ENCODE assay signal across 16 mouse cellular contexts in the genomic region with DNA sequence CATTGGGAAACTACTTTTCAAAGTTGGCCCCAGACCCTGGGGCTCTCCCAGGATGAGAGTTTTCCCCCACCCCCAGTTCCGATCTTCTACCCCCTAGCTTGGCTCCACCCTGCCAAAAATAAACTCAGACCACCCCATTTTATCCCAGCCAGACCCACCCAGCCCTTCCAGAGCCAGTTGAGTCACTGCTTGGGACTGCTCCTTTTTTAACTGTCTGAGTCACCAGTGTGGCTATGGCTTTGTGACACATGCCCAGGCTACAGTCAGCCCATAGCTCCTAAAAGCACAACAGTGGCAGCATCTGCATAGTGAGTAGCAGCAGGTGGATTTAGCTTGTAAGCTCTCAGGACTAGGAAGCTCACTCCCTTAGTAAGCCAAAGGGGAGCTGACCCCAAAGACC. TPM values are rescaled to one million over a fixed set of nuclear protein-coding genes. Genes with fewer than 3 reads are reported as not detected.
DNase-seq lines count a peak whose midpoint lies in the region; ATAC-seq lines count a peak whose summit lies in the region.
"Had no signal": no experiment of that assay in that cellular context is flagged by ENCODE, and none has a peak within 500 bp of the region (broad histone marks: within the 10 kb centered on the region; RNA-seq: fewer than 3 reads in every experiment).

No protein-coding gene starts in this region.

- H3K9ac ChIP-seq in intestine, embryonic 14.5 days (ENCODE audit: low read length) = no peak overlapping the region
- no peak overlapping the region for H3K9ac ChIP-seq in intestine, embryonic 16.5 days (ENCODE audit: low read depth, low read length)
- H3K9ac ChIP-seq: liver, postnatal 0 days had no signal

- no peak overlapping the region for H3K4me2 ChIP-seq in intestine, embryonic 14.5 days (ENCODE audit: low read length)
- no peak overlapping the region for H3K4me2 ChIP-seq in intestine, embryonic 16.5 days (ENCODE audit: low read depth, low read length)

- WGBS in intestine, embryonic 14.5 days = 72% methylated on average over 1 of the region's 1 CpGs
- 55% methylated on average over 1 of the region's 1 CpGs for WGBS in intestine, embryonic 16.5 days

- DNase-seq in adrenal gland, postnatal 36 days = peak; percentile 30 to 45
- no peak for DNase-seq in adrenal gland, adult 18-20 months (ENCODE audit: low spot score in 2 of 2)
- no peak for DNase-seq in intestine, embryonic 14.5 days (ENCODE audit: low spot score)
- DNase-seq in 3134 (ENCODE audit: extremely low read depth, insufficient read length, low spot score) = peak; percentile 68
- no peak for DNase-seq in embryo, embryonic 9.5 days (ENCODE audit: extremely low spot score)
- no peak for DNase-seq in spleen, postnatal 36 days (ENCODE audit: low spot score in 2 of 2)
- DNase-seq: kidney, adult 2 months; liver, postnatal 0 days; thymus, postnatal 4 days had no signal

- H3K27me3 ChIP-seq in intestine, embryonic 14.5 days (replicated peaks; ENCODE audit: control insufficient read depth, insufficient read depth, low read length) = no peaks in the 10 kb centered on the region
- H3K27me3 ChIP-seq in intestine, embryonic 16.5 days (replicated peaks; ENCODE audit: control insufficient read depth, insufficient read depth, low read length) = no peaks in the 10 kb centered on the region

- peaks cover 70% of the 10 kb centered on the region for H3K4me1 ChIP-seq in intestine, embryonic 14.5 days (replicated peaks; ENCODE audit: control insufficient read depth, insufficient read depth, low read length)
- H3K4me1 ChIP-seq in intestine, embryonic 16.5 days (ENCODE audit: control insufficient read depth, insufficient read depth, low read length) = peaks cover 60% of the 10 kb centered on the region
- H3K4me1 ChIP-seq in brown adipose tissue, adult 24 weeks (ENCODE audit: control insufficient read depth, insufficient read depth, insufficient read length, low read length) = peaks cover 5% of the 10 kb centered on the region

- H3K4me3 ChIP-seq in intestine, embryonic 14.5 days (ENCODE audit: low read depth, low read length) = no peak overlapping the region
- H3K4me3 ChIP-seq in intestine, embryonic 16.5 days (ENCODE audit: low read length) = no peak overlapping the region
- H3K4me3 ChIP-seq in brown adipose tissue, adult 24 weeks (ENCODE audit: insufficient read depth, low read depth, low read length) = no peak overlapping the region
- H3K4me3 ChIP-seq: hindbrain, embryonic 10.5 days; megakaryocyte, embryonic 14.5 days had no signal

- no peaks in the 10 kb centered on the region for H3K9me3 ChIP-seq in intestine, embryonic 14.5 days (ENCODE audit: control insufficient read depth, low read length)
- no peaks in the 10 kb centered on the region for H3K9me3 ChIP-seq in intestine, embryonic 16.5 days (ENCODE audit: control insufficient read depth, low read length)
- H3K9me3 ChIP-seq: hindbrain, embryonic 10.5 days had no signal

- H3K36me3 ChIP-seq in intestine, embryonic 14.5 days (ENCODE audit: control insufficient read depth, insufficient read depth, low read length) = peaks cover 4% of the 10 kb centered on the region; the same call in 1 of the 2 replicates
- H3K36me3 ChIP-seq in intestine, embryonic 16.5 days (ENCODE audit: control insufficient read depth, insufficient read depth, low read length) = no peaks in the 10 kb centered on the region
- H3K36me3 ChIP-seq: hindbrain, embryonic 10.5 days had no signal

- ATAC-seq in intestine, embryonic 14.5 days (replicated peaks; ENCODE audit: low FRiP score, low TSS enrichment, low read depth) = no peak
- no peak for ATAC-seq in intestine, embryonic 16.5 days
- ATAC-seq: liver, postnatal 0 days had no signal

- H3K27ac ChIP-seq in intestine, embryonic 14.5 days (ENCODE audit: low read depth) = peak overlapping the region; percentile 71; the same call in 1 of the 2 replicates
- no peak overlapping the region; the same call in 1 of the 2 replicates for H3K27ac ChIP-seq in intestine, embryonic 16.5 days (ENCODE audit: low read length)
- peak overlapping the region; percentile 28; the same call in 1 of the 2 replicates for H3K27ac ChIP-seq in brown adipose tissue, adult 24 weeks (replicated peaks; ENCODE audit: low read depth, low read length)
- H3K27ac ChIP-seq: hindbrain, embryonic 10.5 days; stomach, postnatal 0 days had no signal

RNA-seq across cellular contexts. Expression of a gene that starts 8.3 kb away (rescaled TPM):
- total RNA-seq in adrenal gland, postnatal 36 days (2021) = 10 to 100 TPM in 1 of 2 experiments, 1 to 10 TPM in 1; 9.7 to 12.0 TPM
- total RNA-seq in adrenal gland, adult 18-20 months (2021) = 10 to 100 TPM in 1 of 2 experiments, 1 to 10 TPM in 1; 7.3 to 19.1 TPM
- 17.6 and 21.0 TPM in 2 replicates for polyA plus RNA-seq in intestine, embryonic 14.5 days (2014; fragmentation: Nextera tagmentation; extraction: Ambion mirVana)
- polyA plus RNA-seq in intestine, embryonic 16.5 days (2015; fragmentation: Nextera tagmentation; extraction: Ambion mirVana) = 17.4 and 18.2 TPM in 2 replicates
- polyA plus RNA-seq in brown adipose tissue, adult 24 weeks (2012; ENCODE audit: insufficient read depth, insufficient read length, missing spikeins) = 21.4 and 26.0 TPM in 2 replicates

RNA-seq across cellular contexts. Expression of a gene that starts 8.6 kb away (rescaled TPM):
- 1 to 10 TPM in 1 of 2 experiments, under 1 TPM in 1; 0.63 to 1.7 TPM for total RNA-seq in adrenal gland, postnatal 36 days (2021)
- total RNA-seq in adrenal gland, adult 18-20 months (2021) = 1 to 10 TPM in 1 of 2 experiments, under 1 TPM in 1; 0.66 to 6.0 TPM
- 1.6 and 1.8 TPM in 2 replicates for polyA plus RNA-seq in intestine, embryonic 14.5 days (2014; fragmentation: Nextera tagmentation; extraction: Ambion mirVana)
- polyA plus RNA-seq in intestine, embryonic 16.5 days (2015; fragmentation: Nextera tagmentation; extraction: Ambion mirVana) = 1.4 and 1.5 TPM in 2 replicates
- 19.3 and 37.5 TPM in 2 replicates for polyA plus RNA-seq in brown adipose tissue, adult 24 weeks (2012; ENCODE audit: insufficient read depth, insufficient read length, missing spikeins)
- total RNA-seq: left cerebral cortex, postnatal 36 days; MEL had no signal
- polyA plus RNA-seq: liver, postnatal 0 days had no signal

RNA-seq across cellular contexts. Expression of a gene that starts 55.1 kb away (rescaled TPM):
- total RNA-seq in adrenal gland, postnatal 36 days (2021) = 10 to 100 TPM; 24.2 to 27.9 TPM
- 10 to 100 TPM; 20.9 to 25.6 TPM for total RNA-seq in adrenal gland, adult 18-20 months (2021)
- polyA plus RNA-seq in intestine, embryonic 14.5 days (2014; fragmentation: Nextera tagmentation; extraction: Ambion mirVana) = 5.1 and 5.8 TPM in 2 replicates
- polyA plus RNA-seq in intestine, embryonic 16.5 days (2015; fragmentation: Nextera tagmentation; extraction: Ambion mirVana) = 4.8 and 5.2 TPM in 2 replicates
- polyA plus RNA-seq in brown adipose tissue, adult 24 weeks (2012; ENCODE audit: insufficient read depth, insufficient read length, missing spikeins) = 5.9 and 6.8 TPM in 2 replicates

Comparison
In these comparisons a context has a peak if more than half of its experiments do, and no peak if none do; other contexts are left out.
1. DNase-seq: peak in adrenal gland, postnatal 36 days (2 of 2) and 3134 (single experiment); none in adrenal gland, adult 18-20 months (0 of 2), intestine, embryonic 14.5 days (single experiment), embryo, embryonic 9.5 days (single experiment) and spleen, postnatal 36 days (0 of 2).